Mouse (Mus musculus): ENCODE measurements at regions not wholly inside any gene's neighbourhood (a gene's known extent, or its start where the extent isn't known, plus 50 kb on each side); places are given as distances from the start of the nearest gene placed in this dataset.

DNA sequence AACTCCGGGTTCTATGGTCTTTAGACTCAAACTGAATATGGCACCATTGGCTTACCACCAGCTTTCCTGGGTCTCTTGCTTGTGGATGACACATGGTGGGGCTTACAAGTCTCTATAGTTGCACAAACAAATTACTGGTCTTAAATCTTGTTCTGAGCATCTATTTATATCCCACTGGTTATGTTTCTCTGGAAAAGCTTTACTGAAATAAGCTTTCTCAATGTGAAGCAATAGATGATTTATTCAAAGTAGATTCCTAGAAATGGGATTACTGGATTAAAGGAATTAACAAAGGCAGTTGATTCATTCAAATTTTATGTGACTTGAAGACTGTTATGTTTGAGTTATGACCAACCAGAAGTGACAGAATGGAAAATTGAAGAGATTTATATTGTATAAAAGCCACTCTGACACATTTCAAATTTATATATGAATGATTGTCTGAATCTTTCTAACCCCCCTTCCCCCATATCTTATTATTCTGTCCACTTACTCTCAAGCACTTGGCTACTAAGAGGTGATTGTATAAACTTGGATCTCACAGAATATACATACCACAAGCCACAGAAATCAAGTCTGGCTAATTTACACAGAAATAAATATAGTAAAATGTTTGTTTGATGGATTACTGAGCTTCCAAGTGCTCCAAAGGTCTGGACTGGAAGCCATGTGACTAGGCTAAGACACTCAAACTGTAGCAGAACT, 113.4 kb upstream of the C1qtnf3 start:
- TF ChIP-seq EP300 (IDR thresholded peaks at IDR 0.05), result no peak
- TF ChIP-seq CTCF (IDR thresholded peaks at IDR 0.05), result no peak

All from lung, postnatal 0 days (tissue).